Mouse (Mus musculus) thymus, postnatal 14 days (tissue): ENCODE results near the gene Gm20696.

Experiments
- DNase-seq: peaks from one replicate; pipeline ENCODE4 v3.0.0; 2021

Gene Gm20696

DNA sequence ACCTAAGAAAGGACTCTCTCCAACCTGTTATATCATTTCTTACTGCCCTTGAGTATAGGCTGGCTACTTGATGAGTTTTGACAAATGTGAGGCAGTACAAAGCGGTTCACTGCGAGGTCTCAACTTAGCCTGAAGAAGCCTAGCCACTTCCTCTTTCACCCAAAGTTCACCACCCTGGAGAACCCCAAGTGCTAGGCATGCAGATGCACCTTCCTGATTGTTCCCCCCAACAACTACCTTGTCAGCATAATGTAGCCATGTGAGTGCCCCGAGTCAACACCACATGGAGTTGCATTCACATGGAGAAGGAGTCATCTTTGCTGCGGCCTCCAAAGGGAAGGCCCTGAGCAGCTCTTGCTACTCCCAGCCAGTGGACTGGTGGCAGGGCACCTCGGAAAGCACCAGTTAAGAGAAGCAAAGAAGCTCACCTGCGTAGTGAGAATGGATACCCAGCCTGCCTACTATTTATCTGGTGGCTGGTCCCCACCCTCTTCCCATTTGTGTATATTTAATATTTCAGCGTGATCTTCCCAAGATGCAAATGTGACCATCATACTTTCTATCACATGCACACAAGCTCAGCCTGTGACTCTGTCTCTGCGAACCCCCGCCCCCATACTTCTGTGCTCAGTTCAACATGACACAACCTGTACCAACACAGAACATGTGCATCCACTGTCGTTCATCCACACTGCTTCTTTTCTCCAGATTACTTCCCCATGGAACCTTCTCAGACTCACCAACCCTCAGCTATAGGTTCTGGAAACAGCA lies 424.8 kb downstream of the Gm20696 start:
- peak; percentile 34 for DNase-seq

DNA sequence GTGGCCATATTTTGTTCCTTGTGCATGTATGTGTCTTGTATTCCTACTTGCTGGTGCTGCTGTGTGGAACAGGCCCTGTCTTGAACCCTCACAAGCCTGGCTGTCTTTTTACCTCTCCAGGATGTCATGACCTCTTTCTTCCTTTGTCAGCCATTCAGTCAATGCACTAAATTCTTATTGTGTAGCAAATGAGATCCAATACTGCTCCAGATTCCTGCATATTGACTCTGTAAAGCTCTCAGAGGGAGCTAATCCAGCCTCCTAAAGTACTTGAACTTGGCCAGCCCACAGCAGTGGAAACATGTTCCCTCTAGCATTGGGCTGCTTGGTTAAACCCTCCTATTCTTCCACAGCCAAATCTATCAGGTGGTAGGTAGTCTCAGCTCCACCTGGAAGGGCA lies 425.8 kb downstream of the Gm20696 start:
- no peak for DNase-seq

DNA sequence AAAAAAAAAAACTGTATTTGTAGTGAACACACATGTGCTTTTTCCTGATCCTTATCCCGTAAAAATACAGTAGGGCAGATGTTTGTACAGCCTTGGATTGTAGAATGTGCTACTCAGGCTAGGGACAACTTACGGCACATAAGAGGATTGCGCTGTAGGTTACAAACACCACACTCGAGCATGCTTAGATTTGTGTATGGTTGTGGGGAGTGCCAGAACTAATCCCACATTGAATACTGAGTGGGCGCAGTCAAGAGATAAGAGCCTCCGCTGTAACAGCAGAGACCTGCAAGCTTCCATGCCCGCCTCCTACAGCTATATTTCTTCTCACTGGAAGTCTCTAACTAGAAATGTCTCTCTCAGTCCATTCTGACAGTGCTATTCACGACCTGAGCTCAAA lies 431.0 kb downstream of the Gm20696 start:
- DNase-seq: no peak

DNA sequence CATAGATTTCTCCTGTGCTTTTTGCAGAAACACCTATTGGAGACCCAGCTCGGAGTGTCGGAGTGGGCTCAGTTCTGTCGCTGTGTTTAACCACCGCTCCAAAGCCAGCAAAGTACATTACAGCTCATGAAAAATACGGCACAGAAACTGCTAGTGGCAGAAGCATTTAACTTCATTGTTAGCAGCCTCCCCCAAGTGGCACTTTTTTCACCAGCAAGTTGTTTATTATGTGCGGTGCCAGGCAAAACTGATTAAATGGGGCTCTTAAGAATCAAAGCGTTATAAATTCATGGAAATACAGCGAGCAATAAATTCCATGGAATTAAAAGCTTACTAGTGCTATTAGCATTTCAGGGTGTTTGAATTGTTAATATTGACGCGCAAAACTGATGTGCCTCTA lies 433.2 kb downstream of the Gm20696 start:
- no peak for DNase-seq

DNA sequence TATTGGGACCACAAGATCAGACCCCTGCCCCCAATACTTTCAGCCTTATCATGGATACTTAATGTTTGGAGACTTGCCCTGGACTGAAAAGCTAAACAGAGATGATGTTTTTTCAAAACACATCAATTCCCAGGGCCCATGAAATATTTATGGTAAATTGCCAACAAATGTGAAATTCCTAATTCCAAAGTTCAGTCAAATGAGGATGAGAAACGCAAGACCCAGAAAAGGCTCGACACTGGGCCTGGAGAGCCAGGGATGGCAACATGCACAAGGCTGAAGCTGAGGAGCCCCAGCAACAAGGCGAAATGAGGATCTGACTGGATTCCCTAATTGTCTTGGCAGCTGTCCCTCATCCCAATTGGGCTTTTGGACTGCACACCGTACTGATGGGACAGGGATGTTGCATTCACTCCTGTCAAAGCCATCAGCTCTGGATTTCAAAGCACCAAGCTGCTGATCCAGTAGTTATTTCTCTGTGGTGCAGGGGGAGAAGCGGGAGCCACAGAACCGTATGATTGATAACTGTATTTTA lies 438.2 kb downstream of the Gm20696 start:
- no peak for DNase-seq

DNA sequence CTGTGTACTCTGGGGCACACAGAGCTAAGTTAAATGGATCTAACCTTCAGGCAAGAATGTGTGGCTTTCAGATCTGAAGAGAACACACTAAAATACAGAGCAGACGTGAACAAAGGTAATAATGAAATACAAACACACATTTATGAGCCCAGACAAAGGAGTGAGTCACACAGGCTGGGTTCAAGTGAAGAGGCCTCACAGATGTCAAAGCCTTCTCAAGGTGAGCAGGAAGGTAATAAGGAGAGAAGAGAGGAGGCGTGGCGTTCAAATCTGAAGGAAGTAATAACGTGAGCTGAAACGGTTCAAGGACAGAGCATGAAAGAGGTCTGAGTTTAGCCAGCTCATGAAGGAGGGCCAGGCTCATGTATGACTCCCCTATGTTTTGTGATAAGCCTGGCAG lies 445.4 kb downstream of the Gm20696 start:
- DNase-seq: no peak

DNA sequence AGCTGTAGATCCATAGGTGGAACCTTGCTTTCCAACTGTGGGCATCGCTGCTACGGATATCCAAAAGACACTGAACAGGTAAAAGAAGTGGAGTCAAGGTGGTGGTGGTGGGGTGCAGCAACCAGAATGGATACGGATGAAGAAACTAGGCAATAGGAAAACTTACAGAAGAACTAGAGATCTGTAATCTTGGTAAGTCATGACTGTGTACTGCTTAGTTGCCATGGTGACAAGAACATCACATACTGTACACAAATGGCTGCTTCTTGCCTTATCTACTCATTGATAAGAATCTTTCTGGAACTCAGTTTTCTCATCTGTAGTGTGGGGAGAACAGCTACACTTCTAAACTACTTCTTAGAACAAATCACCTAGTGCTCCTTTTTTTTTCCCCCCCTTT lies 446.1 kb downstream of the Gm20696 start:
- DNase-seq: no peak

DNA sequence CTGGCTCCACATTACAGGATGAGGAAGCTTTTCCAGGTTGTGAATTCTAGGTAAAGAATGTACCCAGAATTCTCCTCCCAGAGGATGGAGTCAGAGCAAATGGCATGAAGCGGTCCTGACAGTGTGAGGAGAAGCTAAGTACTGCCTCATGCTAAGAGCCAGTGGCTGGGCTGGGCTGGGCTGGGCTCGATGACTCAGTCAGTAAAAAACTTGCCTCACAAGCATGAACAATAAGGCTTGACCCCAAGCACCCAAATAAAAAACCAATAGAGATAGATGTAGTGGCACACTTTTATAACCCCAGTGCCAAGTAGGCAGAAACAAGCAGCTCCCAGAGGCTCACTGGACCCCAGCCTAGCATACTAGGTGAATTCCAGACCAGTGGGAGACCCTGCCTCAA lies 448.8 kb downstream of the Gm20696 start:
- DNase-seq: no peak

DNA sequence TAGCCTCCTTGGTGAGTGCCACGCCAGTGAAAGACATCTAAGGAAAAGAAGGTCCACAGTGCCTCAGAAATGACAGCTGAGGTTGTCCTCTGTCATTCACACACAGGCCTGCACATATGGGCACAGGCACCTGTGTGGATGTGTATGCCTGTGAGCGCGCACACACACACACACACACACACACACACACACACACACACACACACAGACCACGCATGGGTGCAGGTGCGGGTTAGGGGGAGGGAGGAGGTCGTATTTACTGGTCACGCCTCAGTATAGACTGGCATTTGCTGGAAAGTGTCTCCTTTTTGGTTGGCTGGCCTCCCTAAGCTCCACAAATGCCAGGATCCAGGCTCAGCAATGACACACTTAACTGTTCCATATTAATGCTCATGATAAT lies 449.4 kb downstream of the Gm20696 start:
- peak; percentile 21 for DNase-seq

DNA sequence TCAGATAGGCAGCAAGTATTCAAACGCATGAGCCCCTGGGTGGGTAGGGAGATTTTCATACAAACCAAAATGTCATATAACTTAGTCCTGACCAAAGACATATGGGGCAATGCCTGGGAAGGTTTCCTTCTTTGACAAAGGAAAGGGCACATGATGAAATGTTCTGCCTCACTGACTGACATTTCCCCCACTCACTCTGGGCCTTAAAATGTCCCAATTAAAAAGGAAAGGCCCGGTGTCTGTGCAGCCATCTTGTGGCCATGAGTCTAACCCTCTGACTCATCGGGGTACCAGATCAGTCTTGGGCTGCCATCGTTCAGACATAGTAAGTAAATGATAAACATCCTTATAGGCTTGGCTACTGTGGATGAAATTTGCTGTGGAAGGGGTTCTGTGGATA lies 454.1 kb downstream of the Gm20696 start:
- no peak for DNase-seq

DNA sequence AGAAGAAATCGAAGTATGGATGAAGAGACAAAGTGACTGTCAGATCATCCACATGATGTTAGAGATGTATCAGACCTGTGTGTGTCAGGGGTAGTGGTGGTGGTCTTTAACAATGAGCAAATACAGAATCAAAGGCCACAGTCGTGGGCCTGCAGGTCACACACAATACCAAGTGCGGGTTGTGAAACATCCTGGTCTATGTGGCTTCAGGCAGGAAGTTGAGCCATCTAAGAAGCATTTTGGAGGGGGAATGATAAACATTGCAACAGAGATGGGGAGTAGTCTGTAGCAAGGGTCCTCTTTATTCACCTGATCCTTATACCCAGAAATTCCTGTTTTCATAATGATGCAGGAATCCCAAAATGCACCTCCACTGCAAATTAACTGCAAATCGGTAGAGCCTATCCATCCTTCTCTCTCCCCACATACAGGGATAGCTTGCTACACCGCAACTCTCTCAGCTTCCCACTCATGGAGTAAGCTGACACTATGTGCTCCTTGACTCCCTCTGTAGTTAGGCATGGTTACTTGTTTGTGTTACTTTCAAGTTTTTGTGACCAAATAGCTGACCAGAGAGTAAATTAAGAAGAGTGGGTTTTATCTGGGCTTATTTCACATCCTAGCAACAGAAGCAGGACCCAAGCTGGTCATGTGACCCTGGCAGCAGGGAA lies 454.8 kb downstream of the Gm20696 start:
- DNase-seq: no peak

DNA sequence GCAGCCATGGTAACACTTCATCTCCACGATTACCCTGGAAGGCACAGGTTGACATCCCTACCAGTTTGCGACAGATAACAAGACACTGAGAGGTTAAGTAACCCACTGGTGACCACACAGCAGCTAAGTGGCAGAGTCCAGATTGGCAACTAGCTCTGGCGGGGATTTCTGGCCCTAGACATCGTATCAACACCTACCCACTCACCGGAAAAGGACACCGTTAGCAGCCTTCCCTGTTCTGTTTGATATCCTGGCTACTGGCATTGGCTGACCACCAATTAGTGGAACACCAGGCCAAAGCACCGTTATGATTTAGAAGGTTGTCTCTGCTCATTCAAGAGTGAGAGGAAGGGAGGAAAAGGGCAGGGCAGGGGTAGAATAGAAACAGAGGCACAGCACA lies 456.4 kb downstream of the Gm20696 start:
- DNase-seq: no peak
